Mouse (Mus musculus): ENCODE measurements around the gene Lpp. TPM values are rescaled to one million over a fixed set of nuclear protein-coding genes. Genes with fewer than 3 reads are reported as not detected.

Gene Lpp
- polyA plus RNA-seq, 1 experiment from 2014 or later, result 42.6 TPM

GRCm38 (mm10) chr16:24669718-24670460, 276.6 kb downstream of the Lpp start:
- Histone ChIP-seq H3K27me3 (ENCODE audit: control insufficient read depth, insufficient read depth, low read length) (no peaks in the 10 kb centered on the region), H3K36me3 (ENCODE audit: control insufficient read depth, insufficient read depth) (peaks cover 8% of the 10 kb centered on the region), H3K9ac (ENCODE audit: low read length) (no peak overlapping the region), H3K4me2 (ENCODE audit: low read depth, low read length) (no peak overlapping the region), H3K9me3 (replicated peaks; ENCODE audit: control insufficient read depth, low read length) (no peaks in the 10 kb centered on the region), H3K4me1 (ENCODE audit: control insufficient read depth, insufficient read depth, low read length) (no peaks in the 10 kb centered on the region), H3K4me3 (ENCODE audit: low read length) (no peak overlapping the region), H3K27ac (ENCODE audit: low read length) (0 out of 2 replicates have a peak overlapping the region, but pooled peaks have one; percentile 32)
- WGBS, result 74% methylated on average over 5 of the region's 5 CpGs
- ATAC-seq (replicated peaks; ENCODE audit: extremely low read depth, insufficient read depth, low FRiP score), result no peak; the same call in 1 of the 2 replicates

GRCm38 (mm10) chr16:24678942-24679341, 285.6 kb downstream of the Lpp start:
- Histone ChIP-seq H3K4me1 (ENCODE audit: control insufficient read depth, insufficient read depth, low read length) (no peaks in the 10 kb centered on the region), H3K27me3 (ENCODE audit: control insufficient read depth, insufficient read depth, low read length) (no peaks in the 10 kb centered on the region), H3K9me3 (replicated peaks; ENCODE audit: control insufficient read depth, low read length) (no peaks in the 10 kb centered on the region), H3K36me3 (ENCODE audit: control insufficient read depth, insufficient read depth) (peaks cover 15% of the 10 kb centered on the region), H3K27ac (ENCODE audit: low read length) (no peak overlapping the region), H3K4me3 (ENCODE audit: low read length) (no peak overlapping the region), H3K9ac (ENCODE audit: low read length) (no peak overlapping the region), H3K4me2 (ENCODE audit: low read depth, low read length) (no peak overlapping the region)
- no peak for ATAC-seq (replicated peaks; ENCODE audit: extremely low read depth, insufficient read depth, low FRiP score)

GRCm38 (mm10) chr16:24695062-24695461, 301.8 kb downstream of the Lpp start:
- peaks cover 2% of the 10 kb centered on the region; the same call in 1 of the 2 replicates for H3K36me3 ChIP-seq (ENCODE audit: control insufficient read depth, insufficient read depth)
- H3K27me3 ChIP-seq (ENCODE audit: control insufficient read depth, insufficient read depth, low read length), result no peaks in the 10 kb centered on the region
- H3K9ac ChIP-seq (ENCODE audit: low read length), result no peak overlapping the region
- H3K27ac ChIP-seq (ENCODE audit: low read length), result no peak overlapping the region
- H3K4me1 ChIP-seq (ENCODE audit: control insufficient read depth, insufficient read depth, low read length), result no peaks in the 10 kb centered on the region
- no peak overlapping the region for H3K4me3 ChIP-seq (ENCODE audit: low read length)
- 87% methylated on average over 4 of the region's 4 CpGs for WGBS
- no peak for ATAC-seq (replicated peaks; ENCODE audit: extremely low read depth, insufficient read depth, low FRiP score)
- H3K4me2 ChIP-seq (ENCODE audit: low read depth, low read length), result no peak overlapping the region
- no peaks in the 10 kb centered on the region for H3K9me3 ChIP-seq (replicated peaks; ENCODE audit: control insufficient read depth, low read length)

GRCm38 (mm10) chr16:24704215-24704614, 310.9 kb downstream of the Lpp start:
- Histone ChIP-seq H3K4me1 (ENCODE audit: control insufficient read depth, insufficient read depth, low read length) (no peaks in the 10 kb centered on the region), H3K9ac (ENCODE audit: low read length) (no peak overlapping the region), H3K4me3 (ENCODE audit: low read length) (no peak overlapping the region), H3K4me2 (ENCODE audit: low read depth, low read length) (no peak overlapping the region), H3K36me3 (ENCODE audit: control insufficient read depth, insufficient read depth) (no peaks in the 10 kb centered on the region; the same call in 1 of the 2 replicates), H3K9me3 (replicated peaks; ENCODE audit: control insufficient read depth, low read length) (no peaks in the 10 kb centered on the region), H3K27ac (ENCODE audit: low read length) (no peak overlapping the region), H3K27me3 (ENCODE audit: control insufficient read depth, insufficient read depth, low read length) (no peaks in the 10 kb centered on the region)
- ATAC-seq (replicated peaks; ENCODE audit: extremely low read depth, insufficient read depth, low FRiP score), result no peak
- 84% methylated on average over 3 of the region's 3 CpGs for WGBS

GRCm38 (mm10) chr16:24723641-24724040, 330.3 kb downstream of the Lpp start:
- ATAC-seq (replicated peaks; ENCODE audit: extremely low read depth, insufficient read depth, low FRiP score), result no peak
- H3K27ac ChIP-seq (ENCODE audit: low read length), result no peak overlapping the region
- 82% methylated on average over 4 of the region's 4 CpGs for WGBS

GRCm38 (mm10) chr16:24732751-24733150, 339.4 kb downstream of the Lpp start:
- Histone ChIP-seq H3K27ac (ENCODE audit: low read length) (no peak overlapping the region), H3K4me3 (ENCODE audit: low read length) (no peak overlapping the region), H3K9ac (ENCODE audit: low read length) (no peak overlapping the region), H3K27me3 (ENCODE audit: control insufficient read depth, insufficient read depth, low read length) (no peaks in the 10 kb centered on the region), H3K9me3 (replicated peaks; ENCODE audit: control insufficient read depth, low read length) (no peaks in the 10 kb centered on the region), H3K4me2 (ENCODE audit: low read depth, low read length) (no peak overlapping the region), H3K4me1 (ENCODE audit: control insufficient read depth, insufficient read depth, low read length) (peaks cover 10% of the 10 kb centered on the region), H3K36me3 (ENCODE audit: control insufficient read depth, insufficient read depth) (no peaks in the 10 kb centered on the region)
- no peak for ATAC-seq (replicated peaks; ENCODE audit: extremely low read depth, insufficient read depth, low FRiP score)
- WGBS, result 63% methylated on average over 1 of the region's 1 CpGs

More at GRCm38 (mm10) chr16:24723641-24724040, 330.3 kb downstream of the Lpp start:
- no peak overlapping the region for H3K4me3 ChIP-seq (ENCODE audit: low read length)
- H3K4me1 ChIP-seq (ENCODE audit: control insufficient read depth, insufficient read depth, low read length), result no peaks in the 10 kb centered on the region
- H3K9me3 ChIP-seq (replicated peaks; ENCODE audit: control insufficient read depth, low read length), result no peaks in the 10 kb centered on the region
- no peaks in the 10 kb centered on the region for H3K27me3 ChIP-seq (ENCODE audit: control insufficient read depth, insufficient read depth, low read length)
- no peak overlapping the region for H3K4me2 ChIP-seq (ENCODE audit: low read depth, low read length)
- no peaks in the 10 kb centered on the region for H3K36me3 ChIP-seq (ENCODE audit: control insufficient read depth, insufficient read depth)
- no peak overlapping the region for H3K9ac ChIP-seq (ENCODE audit: low read length)

GRCm38 (mm10) chr16:24733321-24733720, 340.0 kb downstream of the Lpp start:
- no peaks in the 10 kb centered on the region for H3K36me3 ChIP-seq (ENCODE audit: control insufficient read depth, insufficient read depth)
- H3K4me2 ChIP-seq (ENCODE audit: low read depth, low read length), result no peak overlapping the region
- H3K9ac ChIP-seq (ENCODE audit: low read length), result no peak overlapping the region
- H3K4me3 ChIP-seq (ENCODE audit: low read length), result no peak overlapping the region
- peaks cover 12% of the 10 kb centered on the region for H3K4me1 ChIP-seq (ENCODE audit: control insufficient read depth, insufficient read depth, low read length)
- no peaks in the 10 kb centered on the region for H3K9me3 ChIP-seq (replicated peaks; ENCODE audit: control insufficient read depth, low read length)
- no peak for ATAC-seq (replicated peaks; ENCODE audit: extremely low read depth, insufficient read depth, low FRiP score)
- H3K27ac ChIP-seq (ENCODE audit: low read length), result no peak overlapping the region
- 88% methylated on average over 1 of the region's 1 CpGs for WGBS
- no peaks in the 10 kb centered on the region for H3K27me3 ChIP-seq (ENCODE audit: control insufficient read depth, insufficient read depth, low read length)

GRCm38 (mm10) chr16:24735754-24736153, 342.4 kb downstream of the Lpp start:
- Histone ChIP-seq H3K27me3 (ENCODE audit: control insufficient read depth, insufficient read depth, low read length) (no peaks in the 10 kb centered on the region), H3K4me2 (ENCODE audit: low read depth, low read length) (no peak overlapping the region), H3K9me3 (replicated peaks; ENCODE audit: control insufficient read depth, low read length) (no peaks in the 10 kb centered on the region), H3K4me1 (ENCODE audit: control insufficient read depth, insufficient read depth, low read length) (peaks cover 14% of the 10 kb centered on the region), H3K36me3 (ENCODE audit: control insufficient read depth, insufficient read depth) (no peaks in the 10 kb centered on the region), H3K27ac (ENCODE audit: low read length) (no peak overlapping the region), H3K9ac (ENCODE audit: low read length) (no peak overlapping the region), H3K4me3 (ENCODE audit: low read length) (no peak overlapping the region)
- WGBS, result 85% methylated on average over 2 of the region's 2 CpGs
- no peak for ATAC-seq (replicated peaks; ENCODE audit: extremely low read depth, insufficient read depth, low FRiP score)

GRCm38 (mm10) chr16:24737362-24738057, 344.2 kb downstream of the Lpp start:
- 50% methylated on average over 10 of the region's 10 CpGs for WGBS
- no peaks in the 10 kb centered on the region for H3K27me3 ChIP-seq (ENCODE audit: control insufficient read depth, insufficient read depth, low read length)
- no peaks in the 10 kb centered on the region for H3K9me3 ChIP-seq (replicated peaks; ENCODE audit: control insufficient read depth, low read length)
- no peak overlapping the region for H3K4me3 ChIP-seq (ENCODE audit: low read length)
- no peak overlapping the region for H3K27ac ChIP-seq (ENCODE audit: low read length)
- H3K9ac ChIP-seq (ENCODE audit: low read length), result no peak overlapping the region
- peaks cover 14% of the 10 kb centered on the region for H3K4me1 ChIP-seq (ENCODE audit: control insufficient read depth, insufficient read depth, low read length)
- ATAC-seq (replicated peaks; ENCODE audit: extremely low read depth, insufficient read depth, low FRiP score), result no peak
- H3K4me2 ChIP-seq (ENCODE audit: low read depth, low read length), result peak overlapping the region; percentile 30; the same call in 1 of the 2 replicates
- H3K36me3 ChIP-seq (ENCODE audit: control insufficient read depth, insufficient read depth), result no peaks in the 10 kb centered on the region
